Mouse (Mus musculus) G1E (cell line): ENCODE data around the gene Gpatch8. TPM values are rescaled to one million over a fixed set of nuclear protein-coding genes. Genes with fewer than 3 reads are reported as not detected.

Source experiments
- ATAC-seq: 2 replicates; pipeline ENCODE4 v1.8.0; 2016; ENCODE audit warnings: mild to moderate bottlenecking; ENCODE audit not compliant: insufficient number of reproducible peaks, poor library complexity, low FRiP score, severe bottlenecking; ENCODE audit errors: extremely low read depth
- DNase-seq: peaks from one replicate; pipeline ENCODE4 v3.0.0; 2012; ENCODE audit warnings: low spot score
- H3K27me3 ChIP-seq: 2 replicates; pipeline ENCODE4 v1.6.1; 2012; ENCODE audit warnings: mild to moderate bottlenecking, low read length, inconsistent platforms; ENCODE audit not compliant: insufficient read depth
- H3K36me3 ChIP-seq: replicated peaks from 2 replicates; pipeline ENCODE3; 2012; ENCODE audit warnings: mild to moderate bottlenecking, inconsistent platforms
- H3K4me1 ChIP-seq: 2 replicates; pipeline ENCODE4 v1.6.1; 2012; ENCODE audit warnings: low read depth, low read length, inconsistent platforms, mixed read lengths; ENCODE audit not compliant: insufficient read depth
- H3K4me3 ChIP-seq: 2 replicates; pipeline ENCODE4 v1.5.1; 2012; ENCODE audit warnings: low read depth, mild to moderate bottlenecking, inconsistent platforms, low read length, moderate library complexity, mixed read lengths
- H3K9me3 ChIP-seq: replicated peaks from 2 replicates; pipeline ENCODE4 v1.6.1; 2012; ENCODE audit warnings: inconsistent platforms
- CTCF ChIP-seq: IDR thresholded peaks from 2 replicates; pipeline ENCODE4 v1.5.1; 2012; ENCODE audit warnings: low read depth, low read length, inconsistent platforms, mixed read lengths
- GATA1 ChIP-seq: IDR thresholded peaks from 2 replicates; pipeline ENCODE4 v1.6.1; 2012; ENCODE audit warnings: borderline replicate concordance, low read length, inconsistent platforms, mixed read lengths
- GATA2 ChIP-seq: IDR thresholded peaks from 2 replicates; pipeline ENCODE4 v1.6.1; 2012; ENCODE audit warnings: low read depth, low read length, inconsistent platforms, borderline replicate concordance
- POLR2AphosphoS5 ChIP-seq: IDR thresholded peaks from 2 replicates; pipeline ENCODE4 v1.6.1; 2012; ENCODE audit warnings: low read depth, low read length, inconsistent platforms; ENCODE audit not compliant: insufficient replicate concordance
- TAL1 ChIP-seq: conservative IDR thresholded peaks from 2 replicates; pipeline ENCODE4 v1.6.1; 2012; ENCODE audit warnings: low read depth, low read length, inconsistent platforms, mixed read lengths
- polyA plus RNA-seq: library from polyadenylated mRNA; stranded (reverse); fragments of >175 nt; gene quantifications from 2 replicates; pipeline ENCODE4 v1.2.3, GENCODE M21; 2012
- total RNA-seq, 2 experiments: library from RNA; stranded (forward) in 1 of 2; stranded (reverse) in 1 of 2; fragments of 200-1000 nt in 1 of 2; fragments of >200 nt in 1 of 2; fragmentation: Nextera tagmentation in 1 of 2; gene quantifications; 2 replicates each; pipeline ENCODE4 v1.2.3; 2014 to 2017

Gpatch8 gene
- total and polyA plus RNA-seq, 3 experiments, result 16.1 to 69.2 (median 26.0) TPM

DNA sequence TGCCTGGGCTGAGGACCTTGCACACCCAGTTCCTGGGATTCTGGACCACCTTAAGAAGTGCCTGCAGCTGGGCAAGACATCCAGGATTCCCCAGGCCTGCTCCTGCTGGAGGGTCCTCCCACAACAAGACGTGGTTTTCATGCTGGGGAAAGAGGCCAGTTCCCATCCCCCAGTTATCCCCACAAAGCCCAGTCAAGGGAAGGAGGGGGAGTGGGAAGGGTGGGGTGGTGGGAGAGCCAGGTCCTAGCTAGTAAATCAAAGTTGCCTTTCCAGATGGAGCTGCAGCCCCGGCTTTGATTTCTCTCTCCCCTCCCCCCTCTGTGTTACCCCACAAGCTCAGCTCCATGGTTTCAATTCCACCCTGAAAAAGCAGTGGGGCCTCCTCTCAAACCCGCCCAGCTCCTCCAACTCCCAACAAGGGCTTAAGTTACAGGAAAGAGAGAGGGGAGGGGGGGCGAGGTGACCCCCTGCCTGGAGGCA, 39.2 kb upstream of the Gpatch8 start:
- Histone ChIP-seq H3K4me3 (no peak overlapping the region), H3K4me1 (no peaks in the 10 kb centered on the region), H3K9me3 (no peaks in the 10 kb centered on the region), H3K36me3 (no peaks in the 10 kb centered on the region), H3K27me3 (peaks cover 24% of the 10 kb centered on the region)
- DNase-seq (no peak), ATAC-seq (no peak)
- TF ChIP-seq CTCF (no peak), POLR2AphosphoS5 (no peak), GATA2 (no peak), TAL1 (no peak)

- no peak for TF ChIP-seq GATA2
- no peak for TF ChIP-seq CTCF
- TF ChIP-seq POLR2AphosphoS5, result no peak
- no peak for TF ChIP-seq TAL1
- no peak for TF ChIP-seq GATA1
Measured at GRCm38 (mm10) chr11:102587554-102587953, 31.4 kb upstream of the Gpatch8 start.

GRCm38 (mm10) chr11:102586445-102587130, 30.4 kb upstream of the Gpatch8 start:
- Histone ChIP-seq H3K36me3 (no peaks in the 10 kb centered on the region), H3K9me3 (peaks cover 5% of the 10 kb centered on the region), H3K4me1 (no peaks in the 10 kb centered on the region), H3K27me3 (peaks cover 29% of the 10 kb centered on the region), H3K4me3 (no peak overlapping the region)
- no peak for TF ChIP-seq POLR2AphosphoS5
- ATAC-seq (no peak), DNase-seq (no peak)

More at GRCm38 (mm10) chr11:102587554-102587953, 31.4 kb upstream of the Gpatch8 start:
- Histone ChIP-seq H3K9me3 (peaks cover 5% of the 10 kb centered on the region), H3K4me3 (no peak overlapping the region), H3K27me3 (peaks cover 20% of the 10 kb centered on the region), H3K4me1 (no peaks in the 10 kb centered on the region), H3K36me3 (no peaks in the 10 kb centered on the region)
- ATAC-seq (no peak), DNase-seq (no peak)

GRCm38 (mm10) chr11:102582736-102583135, 26.5 kb upstream of the Gpatch8 start:
- no peak for TF ChIP-seq CTCF
- no peak for TF ChIP-seq TAL1
- no peak for TF ChIP-seq POLR2AphosphoS5
- no peak for TF ChIP-seq GATA2
- TF ChIP-seq GATA1, result no peak
- H3K4me1 ChIP-seq, result peaks cover 9% of the 10 kb centered on the region
- ATAC-seq, result no peak
- H3K27me3 ChIP-seq, result peaks cover 51% of the 10 kb centered on the region
- no peak for DNase-seq
- H3K4me3 ChIP-seq, result no peak overlapping the region
- H3K9me3 ChIP-seq, result peaks cover 5% of the 10 kb centered on the region
- no peaks in the 10 kb centered on the region for H3K36me3 ChIP-seq

GRCm38 (mm10) chr11:102582016-102582610, 25.9 kb upstream of the Gpatch8 start:
- no peak for TF ChIP-seq POLR2AphosphoS5
- no peak for TF ChIP-seq CTCF
- DNase-seq (no peak), ATAC-seq (no peak)
- no peaks in the 10 kb centered on the region for H3K36me3 ChIP-seq
- peaks cover 55% of the 10 kb centered on the region for H3K27me3 ChIP-seq
- no peak overlapping the region for H3K4me3 ChIP-seq
- H3K4me1 ChIP-seq, result peaks cover 9% of the 10 kb centered on the region
- H3K9me3 ChIP-seq, result peaks cover 5% of the 10 kb centered on the region

- no peak for DNase-seq
- Histone ChIP-seq H3K36me3 (no peaks in the 10 kb centered on the region), H3K27me3 (peaks cover 59% of the 10 kb centered on the region), H3K4me3 (no peak overlapping the region), H3K9me3 (peaks cover 1% of the 10 kb centered on the region), H3K4me1 (peaks cover 9% of the 10 kb centered on the region)
- ATAC-seq, result no peak
- TF ChIP-seq POLR2AphosphoS5 (no peak), TAL1 (no peak), GATA1 (no peak), GATA2 (no peak), CTCF (no peak)
Measured at GRCm38 (mm10) chr11:102581281-102582015, 25.3 kb upstream of the Gpatch8 start.
